Mouse (Mus musculus): ENCODE data around the gene Btnl9. TPM values are rescaled to one million over a fixed set of nuclear protein-coding genes. Genes with fewer than 3 reads are reported as not detected.

Gene Btnl9
- total and polyA plus RNA-seq, 3 experiments = 0.03 TPM; not detected in 2

GRCm38 (mm10) chr11:49201142-49201541 is 14.2 kb upstream of the Btnl9 start:
- peak; percentile 54 for DNase-seq (ENCODE audit: low read depth, low spot score)
- Histone ChIP-seq H3K79me2 (ENCODE audit: control insufficient read depth, insufficient read depth, low read length, poor library complexity) (peaks cover 31% of the 10 kb centered on the region), H3K27me3 (ENCODE audit: control insufficient read depth in 1 of 2, insufficient read depth in 2 of 2, low read length in 2 of 2) (no peaks in the 10 kb centered on the region), H3K36me3 (ENCODE audit: control insufficient read depth in 1 of 2, insufficient read depth in 2 of 2, low read length in 2 of 2) (peaks cover 0 to 26% of the 10 kb centered on the region in 2 experiments; a peak in 3 of 4 replicates), H3K9me3 (replicated peaks; ENCODE audit: insufficient read depth, low read length) (no peaks in the 10 kb centered on the region), H3K9ac (ENCODE audit: control insufficient read depth, low read depth, low read length, poor library complexity, severe bottlenecking) (no peak overlapping the region), H3K27ac (ENCODE audit: control insufficient read depth, low read depth, low read length) (no peak overlapping the region), H3K4me1 (ENCODE audit: control insufficient read depth in 1 of 2, insufficient read depth in 2 of 2, low read length in 2 of 2) (peaks cover 10 to 24% of the 10 kb centered on the region in 2 experiments), H3K4me3 (ENCODE audit: control insufficient read depth in 1 of 2, insufficient read depth in 1 of 2, low read depth in 2 of 2, low read length in 2 of 2) (no peak overlapping the region)
- TF ChIP-seq USF2 (IDR thresholded peaks at IDR 0.05; ENCODE audit: borderline replicate concordance in 1 of 2, insufficient read depth in 1 of 2, low read depth in 1 of 2, low read length in 2 of 2) = 0 out of 4 replicates have a peak, but pooled peaks of 1 of the 2 experiments have one; percentile 13
- TF ChIP-seq ZNF384 (IDR thresholded peaks at IDR 0.05; ENCODE audit: low read depth, low read length) = peak; percentile 56; the same call in 1 of the 2 replicates
- TF ChIP-seq TBP (IDR thresholded peaks at IDR 0.05; ENCODE audit: low read depth, low read length) = 0 out of 2 replicates have a peak, but pooled peaks have one; percentile 25
- no peak for TF ChIP-seq HCFC1 (IDR thresholded peaks at IDR 0.05; ENCODE audit: low read depth, low read length)
- no peak for TF ChIP-seq POLR2AphosphoS5 (IDR thresholded peaks at IDR 0.05; ENCODE audit: borderline replicate concordance, low read depth, low read length)

GRCm38 (mm10) chr11:49200666-49201065 is 13.7 kb upstream of the Btnl9 start:
- no peaks in the 10 kb centered on the region for H3K27me3 ChIP-seq (ENCODE audit: control insufficient read depth in 1 of 2, insufficient read depth in 2 of 2, low read length in 2 of 2)
- peaks cover 10 to 24% of the 10 kb centered on the region in 2 experiments for H3K4me1 ChIP-seq (ENCODE audit: control insufficient read depth in 1 of 2, insufficient read depth in 2 of 2, low read length in 2 of 2)
- peaks cover 30% of the 10 kb centered on the region for H3K79me2 ChIP-seq (ENCODE audit: control insufficient read depth, insufficient read depth, low read length, poor library complexity)
- TF ChIP-seq GATA1 (IDR thresholded peaks at IDR 0.05; ENCODE audit: low read depth, low read length) (peak; percentile 81), MYC (IDR thresholded peaks at IDR 0.05; ENCODE audit: low read depth, low read length) (0 out of 2 replicates have a peak, but pooled peaks have one; percentile 7), ZNF384 (IDR thresholded peaks at IDR 0.05; ENCODE audit: low read depth, low read length) (peak; percentile 89), TCF12 (IDR thresholded peaks at IDR 0.05; ENCODE audit: low read depth, low read length) (peak; percentile 25; the same call in 1 of the 2 replicates), MYB (IDR thresholded peaks at IDR 0.05; ENCODE audit: low read depth, low read length) (no peak), SIN3A (IDR thresholded peaks at IDR 0.05; ENCODE audit: low read length) (peak; percentile 31; the same call in 1 of the 2 replicates), TAL1 (IDR thresholded peaks at IDR 0.05; ENCODE audit: low read length) (no peak), EP300 (IDR thresholded peaks at IDR 0.05; ENCODE audit: low read depth in 1 of 2, low read length in 2 of 2) (peak; percentile 66 to 67; a peak in 3 of 4 replicates), RCOR1 (IDR thresholded peaks at IDR 0.05; ENCODE audit: low read depth, low read length) (0 out of 2 replicates have a peak, but pooled peaks have one; percentile 31), MAZ (IDR thresholded peaks at IDR 0.05; ENCODE audit: low read depth, low read length) (no peak), ZC3H11A (IDR thresholded peaks at IDR 0.05; ENCODE audit: low read depth, low read length) (0 out of 2 replicates have a peak, but pooled peaks have one; percentile 1), ETS1 (IDR thresholded peaks at IDR 0.05; ENCODE audit: low read depth, low read length) (peak; percentile 54; the same call in 1 of the 2 replicates)
- H3K36me3 ChIP-seq (ENCODE audit: control insufficient read depth in 1 of 2, insufficient read depth in 2 of 2, low read length in 2 of 2) = peaks cover 0 to 25% of the 10 kb centered on the region in 2 experiments; a peak in 2 of 4 replicates
- peak; percentile 27 for DNase-seq (ENCODE audit: low read depth, low spot score)
- no peak overlapping the region for H3K27ac ChIP-seq (ENCODE audit: control insufficient read depth, low read depth, low read length)
- H3K9ac ChIP-seq (ENCODE audit: control insufficient read depth, low read depth, low read length, poor library complexity, severe bottlenecking) = no peak overlapping the region
- no peak overlapping the region for H3K4me3 ChIP-seq (ENCODE audit: control insufficient read depth in 1 of 2, insufficient read depth in 1 of 2, low read depth in 2 of 2, low read length in 2 of 2)
- H3K9me3 ChIP-seq (replicated peaks; ENCODE audit: insufficient read depth, low read length) = no peaks in the 10 kb centered on the region
